Mouse (Mus musculus) stomach, embryonic 16.5 days (tissue): ENCODE measurements at regions not wholly inside any gene's neighbourhood (a gene's known extent, or its start where the extent isn't known, plus 50 kb on each side); places are given as distances from the start of the nearest gene placed in this dataset.
"Not testable (repeated sequence)": the region's sequence is repeated elsewhere in the genome, so short reads cannot be mapped to it uniquely, and the experiment has no call there.

Experiments
- ATAC-seq: fragments of 200-750 bp; cut with Nextera tagmentation; 2 replicates; pipeline ENCODE4 v1.8.0; 2017; ENCODE audit warnings: moderate number of reproducible peaks, moderate TSS enrichment; ENCODE audit not compliant: insufficient read depth, low FRiP score
- H3K27ac ChIP-seq: fragments of 300-500 bp; sonication (generic); 2 replicates; pipeline ENCODE4 v1.5.1; 2014; ENCODE audit warnings: low read length
- H3K27me3 ChIP-seq: fragments of 300-500 bp; sonication (generic); 2 replicates; pipeline ENCODE4 v1.6.1; 2014; ENCODE audit warnings: low read length, control low read depth, mixed read lengths; ENCODE audit not compliant: control insufficient read depth, insufficient read depth
- H3K36me3 ChIP-seq: fragments of 300-500 bp; sonication (generic); 2 replicates; pipeline ENCODE4 v1.6.1; 2014; ENCODE audit warnings: low read length; ENCODE audit not compliant: control insufficient read depth, insufficient read depth
- H3K4me1 ChIP-seq: fragments of 300-500 bp; sonication (generic); 2 replicates; pipeline ENCODE4 v1.6.1; 2014; ENCODE audit warnings: low read length, control low read depth, mixed read lengths; ENCODE audit not compliant: control insufficient read depth, insufficient read depth
- H3K4me2 ChIP-seq: fragments of 300-500 bp; sonication (generic); 2 replicates; pipeline ENCODE4 v1.6.1; 2014; ENCODE audit warnings: low read depth, low read length, mixed read lengths
- H3K4me3 ChIP-seq: fragments of 300-500 bp; sonication (generic); replicated peaks from 2 replicates; pipeline ENCODE4 v1.5.1; 2014; ENCODE audit warnings: mild to moderate bottlenecking, low read length
- H3K9ac ChIP-seq: fragments of 300-500 bp; sonication (generic); 2 replicates; pipeline ENCODE4 v1.6.1; 2014; ENCODE audit warnings: low read length
- H3K9me3 ChIP-seq: fragments of 300-500 bp; sonication (generic); replicated peaks from 2 replicates; pipeline ENCODE4 v1.6.1; 2016; ENCODE audit warnings: low read length, control low read depth; ENCODE audit not compliant: control insufficient read depth
- WGBS: fragments of 180-500 bp; shearing (Covaris S2); extraction: QIAGEN DNeasy Blood & Tissue Kit; methylation state at CpG from one replicate; pipeline ENCODE4 v1.1.7; 2014; 5-methylcytosine and 5-hydroxymethylcytosine counted together

- Histone ChIP-seq H3K4me1 (peaks cover 2% of the 10 kb centered on the region; the same call in 1 of the 2 replicates), H3K4me3 (no peak overlapping the region), H3K27me3 (no peaks in the 10 kb centered on the region), H3K4me2 (no peak overlapping the region), H3K9me3 (no peaks in the 10 kb centered on the region), H3K27ac (no peak overlapping the region), H3K36me3 (no peaks in the 10 kb centered on the region), H3K9ac (no peak overlapping the region)
- 59% methylated on average over 8 of the region's 8 CpGs for WGBS
- no peak for ATAC-seq
These were observed 200.4 kb upstream of the 1700056E22Rik start for GRCm38 (mm10) chr1:184234320-184234988.

- H3K36me3 ChIP-seq = no peaks in the 10 kb centered on the region
- H3K9me3 ChIP-seq = no peaks in the 10 kb centered on the region
- no peak overlapping the region for H3K4me3 ChIP-seq
- no peak for ATAC-seq
- 72% methylated on average over 5 of the region's 5 CpGs for WGBS
- no peaks in the 10 kb centered on the region for H3K27me3 ChIP-seq
- no peak overlapping the region for H3K9ac ChIP-seq
- H3K4me2 ChIP-seq = no peak overlapping the region
- H3K27ac ChIP-seq = no peak overlapping the region
- H3K4me1 ChIP-seq = peaks cover 2% of the 10 kb centered on the region; the same call in 1 of the 2 replicates
These were observed 199.7 kb upstream of the 1700056E22Rik start for GRCm38 (mm10) chr1:184233741-184234255.

GRCm38 (mm10) chr1:184222326-184222725 is 188.2 kb upstream of the 1700056E22Rik start:
- no peak for ATAC-seq
- H3K27me3 ChIP-seq = no peaks in the 10 kb centered on the region

GRCm38 (mm10) chr1:184221792-184222191 is 187.7 kb upstream of the 1700056E22Rik start:
- Histone ChIP-seq H3K36me3 (no peaks in the 10 kb centered on the region), H3K27me3 (no peaks in the 10 kb centered on the region), H3K4me3 (no peak overlapping the region), H3K9me3 (no peaks in the 10 kb centered on the region), H3K27ac (no peak overlapping the region), H3K9ac (no peak overlapping the region), H3K4me2 (no peak overlapping the region), H3K4me1 (no peaks in the 10 kb centered on the region)
- 42% methylated on average over 3 of the region's 3 CpGs for WGBS
- no peak for ATAC-seq

More at GRCm38 (mm10) chr1:184222326-184222725, 188.2 kb upstream of the 1700056E22Rik start:
- H3K36me3 ChIP-seq = no peaks in the 10 kb centered on the region
- no peak overlapping the region for H3K9ac ChIP-seq
- H3K4me3 ChIP-seq = no peak overlapping the region
- no peaks in the 10 kb centered on the region for H3K9me3 ChIP-seq
- H3K4me2 ChIP-seq = no peak overlapping the region
- H3K27ac ChIP-seq = no peak overlapping the region
- no peaks in the 10 kb centered on the region for H3K4me1 ChIP-seq
- 46% methylated on average over 2 of the region's 2 CpGs for whole genome bisulfite sequencing

GRCm38 (mm10) chr1:184197272-184197671 is 163.2 kb upstream of the 1700056E22Rik start:
- Histone ChIP-seq H3K9me3 (no peaks in the 10 kb centered on the region), H3K9ac (no peak overlapping the region), H3K4me2 (no peak overlapping the region), H3K27ac (no peak overlapping the region), H3K4me3 (no peak overlapping the region), H3K4me1 (no peaks in the 10 kb centered on the region), H3K27me3 (no peaks in the 10 kb centered on the region), H3K36me3 (no peaks in the 10 kb centered on the region)
- ATAC-seq = no peak
- 83% methylated on average over 4 of the region's 4 CpGs for WGBS

GRCm38 (mm10) chr1:184191325-184191724 is 157.2 kb upstream of the 1700056E22Rik start:
- no peak for ATAC-seq
- H3K36me3 ChIP-seq = no peaks in the 10 kb centered on the region

GRCm38 (mm10) chr1:184187582-184187981 is 153.5 kb upstream of the 1700056E22Rik start:
- Histone ChIP-seq H3K4me3 (no peak overlapping the region), H3K4me2 (no peak overlapping the region), H3K9me3 (no peaks in the 10 kb centered on the region), H3K27me3 (no peaks in the 10 kb centered on the region), H3K4me1 (no peaks in the 10 kb centered on the region), H3K27ac (no peak overlapping the region), H3K36me3 (no peaks in the 10 kb centered on the region), H3K9ac (no peak overlapping the region)
- ATAC-seq = no peak

More at GRCm38 (mm10) chr1:184191325-184191724, 157.2 kb upstream of the 1700056E22Rik start:
- Histone ChIP-seq H3K4me3 (no peak overlapping the region), H3K27me3 (no peaks in the 10 kb centered on the region), H3K9me3 (no peaks in the 10 kb centered on the region), H3K9ac (no peak overlapping the region), H3K4me2 (no peak overlapping the region), H3K27ac (no peak overlapping the region), H3K4me1 (no peaks in the 10 kb centered on the region)
- 78% methylated on average over 3 of the region's 3 CpGs for WGBS

GRCm38 (mm10) chr1:184182163-184182562 is 148.1 kb upstream of the 1700056E22Rik start:
- Histone ChIP-seq H3K9me3 (no peaks in the 10 kb centered on the region), H3K4me1 (no peaks in the 10 kb centered on the region), H3K4me2 (no peak overlapping the region), H3K27me3 (no peaks in the 10 kb centered on the region), H3K27ac (no peak overlapping the region), H3K9ac (no peak overlapping the region), H3K4me3 (no peak overlapping the region), H3K36me3 (no peaks in the 10 kb centered on the region)
- 84% methylated on average over 4 of the region's 4 CpGs for WGBS
- no peak for ATAC-seq

GRCm38 (mm10) chr1:184174416-184174815 is 140.3 kb upstream of the 1700056E22Rik start:
- not testable (repeated sequence) for H3K27ac ChIP-seq, H3K9me3 ChIP-seq, H3K4me2 ChIP-seq, H3K9ac ChIP-seq, H3K36me3 ChIP-seq, H3K4me3 ChIP-seq, H3K4me1 ChIP-seq, ATAC-seq, H3K27me3 ChIP-seq
- WGBS = 92% methylated on average over 1 of the region's 1 CpGs
